ENCODE assay signal across 7 mouse cellular contexts in genomic region chr10:59540081-59540480, GRCm38 (mm10).
A peak's percentile ranks its signal among the peaks of the same experiment; 100 is the strongest.
DNase-seq lines count a peak whose midpoint lies in the region; ATAC-seq lines count a peak whose summit lies in the region.

No protein-coding gene starts in this region.

- 48% methylated on average over 3 of the region's 3 CpGs for WGBS in kidney, embryonic 14.5 days
- 61% methylated on average over 3 of the region's 3 CpGs for WGBS in hindbrain, embryonic 13.5 days
- WGBS in limb, embryonic 15.5 days = 57% methylated on average over 3 of the region's 3 CpGs
- 57% methylated on average over 3 of the region's 3 CpGs for WGBS in neural tube, embryonic 15.5 days

- no peak overlapping the region for H3K4me2 ChIP-seq in kidney, embryonic 14.5 days (replicated peaks; ENCODE audit: low read depth, low read length)
- peak overlapping the region; percentile 59; the same call in 1 of the 2 replicates for H3K4me2 ChIP-seq in hindbrain, embryonic 13.5 days
- no peak overlapping the region for H3K4me2 ChIP-seq in limb, embryonic 15.5 days
- H3K4me2 ChIP-seq in neural tube, embryonic 15.5 days = peak overlapping the region; percentile 61; the same call in 1 of the 2 replicates

- no peaks in the 10 kb centered on the region for H3K9me3 ChIP-seq in kidney, embryonic 14.5 days (ENCODE audit: control insufficient read depth, low read length)
- no peaks in the 10 kb centered on the region for H3K9me3 ChIP-seq in hindbrain, embryonic 13.5 days
- H3K9me3 ChIP-seq in limb, embryonic 15.5 days = no peaks in the 10 kb centered on the region
- H3K9me3 ChIP-seq in neural tube, embryonic 15.5 days (replicated peaks) = no peaks in the 10 kb centered on the region

- H3K4me3 ChIP-seq in kidney, embryonic 14.5 days (ENCODE audit: low read length) = no peak overlapping the region
- no peak overlapping the region for H3K4me3 ChIP-seq in hindbrain, embryonic 13.5 days
- H3K4me3 ChIP-seq in limb, embryonic 15.5 days = no peak overlapping the region
- H3K4me3 ChIP-seq in neural tube, embryonic 15.5 days (replicated peaks) = no peak overlapping the region

- no peak overlapping the region for H3K9ac ChIP-seq in kidney, embryonic 14.5 days (ENCODE audit: low read depth, low read length)
- 0 out of 2 replicates have a peak overlapping the region, but pooled peaks have one; percentile 55 for H3K9ac ChIP-seq in hindbrain, embryonic 13.5 days
- H3K9ac ChIP-seq in limb, embryonic 15.5 days = no peak overlapping the region
- H3K9ac ChIP-seq in neural tube, embryonic 15.5 days (replicated peaks) = no peak overlapping the region

- no peak for DNase-seq in kidney, postnatal 14 days
- DNase-seq in adrenal gland, postnatal 10 days = no peak
- no peak for DNase-seq in testis, postnatal 10 days (ENCODE audit: low spot score)

- peaks cover 27% of the 10 kb centered on the region for H3K4me1 ChIP-seq in kidney, embryonic 14.5 days (ENCODE audit: control insufficient read depth, insufficient read depth, low read length)
- peaks cover 34% of the 10 kb centered on the region for H3K4me1 ChIP-seq in hindbrain, embryonic 13.5 days (replicated peaks)
- peaks cover 25% of the 10 kb centered on the region for H3K4me1 ChIP-seq in limb, embryonic 15.5 days
- peaks cover 33% of the 10 kb centered on the region for H3K4me1 ChIP-seq in neural tube, embryonic 15.5 days

- H3K27ac ChIP-seq in kidney, embryonic 14.5 days (ENCODE audit: low read depth, low read length) = peak overlapping the region; percentile 30; the same call in 1 of the 2 replicates
- H3K27ac ChIP-seq in hindbrain, embryonic 13.5 days = peak overlapping the region; percentile 76; the same call in 1 of the 2 replicates
- 0 out of 2 replicates have a peak overlapping the region, but pooled peaks have one; percentile 1 for H3K27ac ChIP-seq in limb, embryonic 15.5 days
- H3K27ac ChIP-seq in neural tube, embryonic 15.5 days (replicated peaks) = peak overlapping the region; percentile 67

- H3K36me3 ChIP-seq in kidney, embryonic 14.5 days (ENCODE audit: control insufficient read depth, insufficient read depth, low read length) = no peaks in the 10 kb centered on the region
- no peaks in the 10 kb centered on the region for H3K36me3 ChIP-seq in hindbrain, embryonic 13.5 days
- no peaks in the 10 kb centered on the region for H3K36me3 ChIP-seq in limb, embryonic 15.5 days
- no peaks in the 10 kb centered on the region for H3K36me3 ChIP-seq in neural tube, embryonic 15.5 days

- peak; percentile 61 for ATAC-seq in kidney, embryonic 14.5 days (ENCODE audit: low FRiP score, low TSS enrichment)
- 0 out of 2 replicates have a peak, but pooled peaks have one; percentile 17 for ATAC-seq in hindbrain, embryonic 13.5 days (ENCODE audit: low FRiP score)
- ATAC-seq in limb, embryonic 15.5 days (ENCODE audit: insufficient number of reproducible peaks, low FRiP score, low TSS enrichment, low read depth) = no peak
- no peak for ATAC-seq in neural tube, embryonic 15.5 days (ENCODE audit: low FRiP score)

- H3K27me3 ChIP-seq in kidney, embryonic 14.5 days (ENCODE audit: control insufficient read depth, insufficient read depth, low read length) = no peaks in the 10 kb centered on the region
- H3K27me3 ChIP-seq in hindbrain, embryonic 13.5 days = no peaks in the 10 kb centered on the region
- no peaks in the 10 kb centered on the region for H3K27me3 ChIP-seq in limb, embryonic 15.5 days
- no peaks in the 10 kb centered on the region for H3K27me3 ChIP-seq in neural tube, embryonic 15.5 days (replicated peaks)

Comparison
In these comparisons a context has a peak if more than half of its experiments do, and no peak if none do; other contexts are left out.
1. ATAC-seq: peak in kidney, embryonic 14.5 days (single experiment) and hindbrain, embryonic 13.5 days (single experiment); none in limb, embryonic 15.5 days (single experiment) and neural tube, embryonic 15.5 days (single experiment).
2. H3K27ac ChIP-seq: peak in every context shown above with its lines; median percentile 76 in hindbrain, embryonic 13.5 days; 67 in neural tube, embryonic 15.5 days; 30 in kidney, embryonic 14.5 days; 1 in limb, embryonic 15.5 days.
3. H3K4me2 ChIP-seq: peak in hindbrain, embryonic 13.5 days (single experiment) and neural tube, embryonic 15.5 days (single experiment); none in kidney, embryonic 14.5 days (single experiment) and limb, embryonic 15.5 days (single experiment).